Mouse (Mus musculus) lung, postnatal 10 days (tissue): ENCODE results near the gene Mrpl43.

Source experiments
- DNase-seq: peaks from one replicate; pipeline ENCODE4 v3.0.0; 2021

Mrpl43 gene

GRCm38 (mm10) chr19:45028746-45029145 is 22.5 kb upstream of the Mrpl43 start:
- DNase-seq, result no peak

GRCm38 (mm10) chr19:45027848-45028247 is 21.6 kb upstream of the Mrpl43 start:
- no peak for DNase-seq

GRCm38 (mm10) chr19:45026958-45027670 is 20.9 kb upstream of the Mrpl43 start:
- no peak for DNase-seq

GRCm38 (mm10) chr19:45025937-45026568 is 19.8 kb upstream of the Mrpl43 start:
- DNase-seq, result no peak

GRCm38 (mm10) chr19:45024775-45025174 is 18.5 kb upstream of the Mrpl43 start:
- DNase-seq, result no peak

- DNase-seq, result no peak
Measured at GRCm38 (mm10) chr19:45023993-45024392, 17.8 kb upstream of the Mrpl43 start.

GRCm38 (mm10) chr19:45021362-45021761 is 15.1 kb upstream of the Mrpl43 start:
- DNase-seq, result no peak

GRCm38 (mm10) chr19:45020348-45020747 is 14.1 kb upstream of the Mrpl43 start:
- DNase-seq, result peak; percentile 85

- DNase-seq, result peak; percentile 57
Measured at GRCm38 (mm10) chr19:45018351-45018831, 12.1 kb upstream of the Mrpl43 start.

GRCm38 (mm10) chr19:45017909-45018308 is 11.7 kb upstream of the Mrpl43 start:
- DNase-seq, result peak; percentile 95

GRCm38 (mm10) chr19:45017216-45017771 is 11.1 kb upstream of the Mrpl43 start:
- DNase-seq, result peak; percentile 93

GRCm38 (mm10) chr19:45016341-45017215 is 10.3 kb upstream of the Mrpl43 start:
- peak; percentile 93 for DNase-seq

GRCm38 (mm10) chr19:45015518-45016281 is 9.5 kb upstream of the Mrpl43 start:
- peak; percentile 77 for DNase-seq

GRCm38 (mm10) chr19:45014981-45015402 is 8.8 kb upstream of the Mrpl43 start:
- peak; percentile 78 for DNase-seq

- DNase-seq, result peak; percentile 46
Measured at GRCm38 (mm10) chr19:45014335-45014971, 8.2 kb upstream of the Mrpl43 start, which contains the start of gene Lzts2. TSS of gene Lzts2 (plus strand) at chr19:45014414.

- no peak for DNase-seq
Measured at GRCm38 (mm10) chr19:45013581-45014225, 7.5 kb upstream of the Mrpl43 start.

- DNase-seq, result peak; percentile 66
Measured at GRCm38 (mm10) chr19:45012636-45013035, 6.4 kb upstream of the Mrpl43 start.

GRCm38 (mm10) chr19:45012219-45012618 is 6.0 kb upstream of the Mrpl43 start:
- no peak for DNase-seq

- DNase-seq, result no peak
Measured at GRCm38 (mm10) chr19:45010646-45011045, 4.4 kb upstream of the Mrpl43 start.

- DNase-seq, result no peak
Measured at GRCm38 (mm10) chr19:45007425-45008191, 1.4 kb upstream of the Mrpl43 start.
